Mouse (Mus musculus): ENCODE data around the gene Acmsd.

Gene Acmsd

DNA sequence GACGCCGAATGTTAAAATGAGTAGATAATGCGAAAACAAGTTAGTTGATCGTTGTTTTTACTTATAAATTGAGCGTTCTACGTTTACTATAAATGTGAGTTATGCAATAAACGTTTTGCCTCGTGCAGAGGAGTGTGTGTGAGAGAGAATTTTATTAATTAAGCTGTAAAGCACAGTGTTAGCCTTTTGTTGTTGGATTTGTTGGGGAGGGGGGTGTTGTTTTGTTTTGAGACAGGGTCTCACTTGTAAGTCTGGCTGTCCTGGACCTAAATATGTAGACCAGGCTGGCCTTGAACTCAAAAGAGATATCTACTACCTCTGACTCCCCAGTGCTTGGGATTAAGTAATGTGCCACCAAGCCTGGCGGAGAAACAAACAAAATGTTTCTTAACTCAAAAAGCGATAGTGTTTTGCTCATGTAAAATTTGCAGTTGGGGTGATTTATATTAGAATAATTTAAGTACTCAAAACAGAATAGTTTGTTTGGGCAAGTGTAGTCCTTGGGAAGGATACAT is 46.0 kb downstream of the Acmsd start:
- DNase-seq (ENCODE audit: low read depth, low spot score) = no peak

DNA sequence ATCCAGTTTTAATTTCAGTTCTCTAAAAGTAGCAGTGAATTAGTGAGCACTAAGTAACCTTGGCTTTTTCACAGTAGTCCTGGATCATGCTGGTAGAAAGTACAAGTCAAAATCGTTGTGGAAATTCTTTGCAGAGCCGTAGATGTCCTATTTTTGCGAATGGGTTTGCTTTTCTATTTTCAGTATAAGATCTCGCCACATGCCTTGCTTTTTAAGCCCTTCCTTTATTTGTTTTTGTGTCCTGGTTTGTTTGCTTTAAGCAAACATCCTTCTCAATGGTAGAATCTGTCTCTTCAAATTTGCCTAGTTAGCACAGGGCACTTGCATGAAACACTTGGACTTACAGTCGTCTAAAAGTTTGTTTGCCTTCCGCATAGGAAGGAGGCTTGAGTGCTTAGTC is 47.0 kb downstream of the Acmsd start:
- DNase-seq (ENCODE audit: low read depth, low spot score) = no peak

GRCm38 (mm10) chr1:127778611-127779010 is 49.4 kb downstream of the Acmsd start:
- no peak for DNase-seq (ENCODE audit: low read depth, low spot score)

- DNase-seq (ENCODE audit: low read depth, low spot score) = no peak
These were observed 50.9 kb downstream of the Acmsd start for GRCm38 (mm10) chr1:127780142-127780541.

- DNase-seq (ENCODE audit: low read depth, low spot score) = no peak
These were observed 51.6 kb downstream of the Acmsd start for GRCm38 (mm10) chr1:127780849-127781248.

DNA sequence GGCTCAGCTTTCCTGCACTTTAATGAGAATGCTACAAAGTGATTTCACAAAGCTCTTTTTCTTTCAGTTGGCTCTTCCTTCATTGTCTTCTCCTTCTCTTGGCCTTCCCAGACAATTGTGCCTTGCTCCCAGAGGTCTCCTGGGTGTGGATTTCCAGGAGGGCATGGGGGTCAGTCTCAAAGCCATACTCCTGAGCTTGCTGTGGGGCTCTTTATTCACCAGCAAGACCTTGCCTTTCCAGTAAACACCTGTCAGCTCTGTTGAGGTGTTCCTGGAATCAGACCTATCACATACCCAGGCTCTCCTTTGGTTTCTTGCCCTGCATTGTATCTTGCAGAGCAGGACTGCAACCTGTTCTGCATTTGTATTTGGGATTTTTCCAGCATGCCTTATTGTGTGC is 54.6 kb downstream of the Acmsd start:
- DNase-seq (ENCODE audit: low read depth, low spot score) = no peak

- no peak for DNase-seq (ENCODE audit: low read depth, low spot score)
These were observed 56.7 kb downstream of the Acmsd start for GRCm38 (mm10) chr1:127785882-127786281.

DNA sequence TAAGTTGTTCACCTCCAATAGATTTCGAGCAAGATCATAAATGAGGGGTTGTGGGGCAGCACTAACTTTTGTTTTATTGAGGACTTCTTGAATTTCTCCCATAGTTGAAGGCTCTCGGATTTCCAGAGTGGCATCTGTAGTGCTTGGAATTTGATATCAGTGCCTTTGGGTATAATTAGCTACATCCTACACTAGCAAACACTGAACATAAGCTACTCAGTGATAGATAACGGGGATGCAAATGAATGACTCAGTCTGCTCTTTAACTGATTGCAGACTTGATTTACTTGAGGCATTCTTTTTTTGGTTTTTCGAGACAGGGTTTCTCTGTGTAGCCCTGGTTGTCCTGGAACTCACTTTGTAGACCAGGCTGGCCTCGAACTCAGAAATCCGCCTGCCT is 59.7 kb downstream of the Acmsd start:
- DNase-seq (ENCODE audit: low read depth, low spot score) = no peak

DNA sequence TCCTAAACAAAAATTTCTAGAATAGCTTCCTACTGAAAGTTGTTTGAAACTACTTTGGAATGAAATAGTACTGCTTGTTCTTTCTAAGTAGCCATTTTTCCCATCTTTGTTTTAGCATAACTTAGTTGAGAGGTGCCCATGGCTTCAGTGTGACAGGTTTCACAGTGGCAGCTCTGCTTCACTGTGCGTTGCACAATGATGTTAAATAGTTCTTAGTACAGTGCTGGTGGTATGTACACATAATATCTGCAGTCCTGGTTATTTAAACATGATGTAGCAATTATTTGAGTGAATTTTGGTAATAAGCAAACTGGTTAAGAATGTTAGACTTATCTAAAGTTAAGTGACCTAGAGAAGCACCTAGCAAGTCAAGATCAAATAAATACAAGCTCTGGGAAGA is 64.2 kb downstream of the Acmsd start:
- DNase-seq (ENCODE audit: low read depth, low spot score) = no peak

DNA sequence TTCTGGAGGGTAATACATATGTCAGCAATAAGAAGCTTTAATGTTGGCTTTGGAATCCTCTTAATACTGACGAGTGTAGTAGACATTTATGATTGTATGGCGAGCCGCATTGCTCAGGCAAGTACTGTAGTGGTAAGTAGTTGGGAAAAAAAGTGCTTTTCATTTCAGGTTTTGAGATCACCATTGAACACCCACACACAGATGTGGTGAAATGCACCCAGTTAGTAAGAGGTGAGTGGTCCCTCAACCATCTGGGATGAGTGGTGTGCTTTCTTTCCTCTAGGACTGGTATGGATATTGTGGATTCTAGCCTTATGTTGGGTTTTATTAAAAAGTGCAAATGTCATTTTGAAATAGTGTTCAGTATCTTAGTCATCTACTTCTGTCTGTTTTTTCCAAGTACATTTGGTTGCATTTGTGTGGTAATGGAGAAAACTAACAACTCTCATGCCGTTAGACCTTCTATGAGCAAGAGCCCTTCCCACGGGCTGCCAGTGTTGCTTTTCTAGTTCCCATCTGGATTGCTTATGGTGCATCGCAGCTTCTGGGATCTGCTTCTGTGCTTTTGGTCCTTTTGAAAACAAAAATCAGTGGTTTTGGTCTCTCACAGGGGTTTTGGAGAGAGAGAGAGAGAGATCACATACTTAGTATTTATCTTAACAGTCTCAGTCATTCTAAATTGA is 66.0 kb downstream of the Acmsd start:
- DNase-seq (ENCODE audit: low read depth, low spot score) = no peak

DNA sequence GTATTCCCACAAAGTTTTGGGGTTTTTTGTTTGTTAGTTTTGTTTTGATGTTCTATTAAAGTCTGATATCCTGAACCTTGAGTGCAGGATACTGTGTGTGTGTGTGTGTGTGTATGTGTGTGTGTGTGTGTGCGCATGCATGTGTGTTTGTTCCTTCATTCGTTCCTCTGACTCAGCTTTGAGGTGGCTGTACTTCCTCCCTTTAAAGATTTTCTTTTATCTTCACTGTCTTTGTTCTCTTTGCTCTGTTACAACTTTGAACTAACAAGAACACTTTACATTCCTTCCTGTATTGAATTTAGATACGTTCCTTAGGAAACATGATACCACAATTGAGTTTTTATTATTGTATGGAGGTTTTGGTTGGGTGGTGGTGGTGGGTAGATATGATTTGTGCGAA is 67.1 kb downstream of the Acmsd start:
- no peak for DNase-seq (ENCODE audit: low read depth, low spot score)

DNA sequence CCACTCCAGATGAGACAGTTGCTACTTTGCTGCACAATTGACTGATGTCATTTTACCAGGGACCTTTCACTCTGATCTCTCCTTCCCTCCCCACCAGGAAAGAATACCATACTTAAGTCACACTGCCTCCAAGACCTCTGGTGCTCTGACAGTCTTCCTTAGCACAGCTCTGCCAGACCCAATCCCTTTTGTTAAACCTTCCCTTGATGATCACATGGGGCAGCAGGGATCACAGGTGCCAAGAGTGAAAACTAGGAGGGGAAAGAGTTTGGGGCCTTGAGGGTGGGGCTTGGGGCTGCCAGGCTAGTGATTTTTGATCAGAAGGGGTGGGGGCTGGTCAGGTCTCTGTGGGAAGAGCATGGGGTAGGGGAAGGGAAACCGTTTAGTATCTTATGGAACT is 67.5 kb downstream of the Acmsd start:
- DNase-seq (ENCODE audit: low read depth, low spot score) = no peak

DNA sequence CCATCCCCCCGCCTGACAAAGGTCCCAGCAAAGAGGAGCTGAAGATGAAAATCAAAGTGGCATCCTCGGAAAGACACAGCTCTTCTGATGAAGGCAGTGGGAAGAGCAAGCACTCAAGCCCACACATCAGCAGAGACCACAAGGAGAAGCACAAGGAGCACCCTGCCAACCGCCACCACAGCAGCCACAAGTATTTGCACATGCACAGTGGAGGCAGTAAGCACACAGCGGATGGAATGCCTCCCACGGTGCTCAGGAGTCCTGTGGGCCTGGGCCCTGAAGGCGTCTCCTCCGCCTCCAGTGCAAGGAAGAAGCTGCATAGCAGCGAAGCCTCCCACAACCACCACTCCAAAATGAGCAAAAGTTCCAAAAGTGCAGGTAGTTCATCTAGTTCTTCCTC is 73.7 kb downstream of the Acmsd start:
- no peak for DNase-seq (ENCODE audit: low read depth, low spot score)

DNA sequence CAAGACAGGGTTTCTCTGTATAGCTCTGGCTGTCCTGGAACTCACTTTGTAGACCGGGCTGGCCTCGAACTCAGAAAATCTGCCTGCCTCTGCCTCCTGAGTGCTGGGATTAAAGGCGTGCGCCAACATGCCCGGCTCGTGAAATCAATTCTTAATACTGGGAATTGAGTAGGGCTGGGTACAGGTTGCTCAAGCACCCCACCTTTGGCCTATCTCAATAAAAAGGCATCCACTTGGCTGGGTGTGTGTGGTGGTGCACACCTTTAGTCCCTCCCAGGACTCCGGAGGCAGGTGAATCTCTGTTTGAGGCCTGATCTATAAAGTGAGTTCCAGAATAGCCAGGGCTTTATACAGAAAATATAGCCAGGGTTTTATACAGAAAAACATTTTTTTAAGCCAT is 79.5 kb downstream of the Acmsd start:
- DNase-seq (ENCODE audit: low read depth, low spot score) = no peak

GRCm38 (mm10) chr1:127812929-127813328 is 83.7 kb downstream of the Acmsd start:
- DNase-seq (ENCODE audit: low read depth, low spot score) = no peak

- no peak for DNase-seq (ENCODE audit: low read depth, low spot score)
These were observed 87.2 kb downstream of the Acmsd start for GRCm38 (mm10) chr1:127816381-127816780.

Data from retina, postnatal 7 days (tissue).